Mouse (Mus musculus) MEL (cell line): ENCODE measurements around the gene Dnm2. TPM values are rescaled to one million over a fixed set of nuclear protein-coding genes. Genes with fewer than 3 reads are reported as not detected.

Source experiments
- DNase-seq: peaks from one replicate; pipeline ENCODE4 v3.0.0; 2011; ENCODE audit warnings: low read depth, low spot score
- H3K27ac ChIP-seq: 2 replicates; pipeline ENCODE4 v1.5.1; 2012; ENCODE audit warnings: low read depth, mild to moderate bottlenecking, control low read depth, low read length, moderate library complexity; ENCODE audit not compliant: control insufficient read depth
- H3K27me3 ChIP-seq, 2 experiments: fragments of 150-350 bp in 1 of 2; sonication (generic) in 1 of 2; 2 replicates each; pipeline ENCODE4 v1.6.1; 2012; ENCODE audit warnings: low read length in 2 of 2, mild to moderate bottlenecking in 2 of 2, improper control_type of control experiment in 1 of 2, moderate library complexity in 1 of 2; ENCODE audit not compliant: insufficient read depth in 2 of 2, control insufficient read depth in 1 of 2
- H3K36me3 ChIP-seq, 2 experiments: 2 replicates each; pipeline ENCODE4 v1.6.1; 2012 to 2014; ENCODE audit warnings: low read length in 2 of 2, improper control_type of control experiment in 1 of 2, inconsistent platforms in 1 of 2, mild to moderate bottlenecking in 1 of 2; ENCODE audit not compliant: insufficient read depth in 2 of 2, control insufficient read depth in 1 of 2
- H3K4me1 ChIP-seq, 2 experiments: fragments of 150-350 bp in 1 of 2; sonication (generic) in 1 of 2; 2 replicates each; pipeline ENCODE4 v1.6.1; 2012; ENCODE audit warnings: low read length in 2 of 2, improper control_type of control experiment in 1 of 2, mild to moderate bottlenecking in 1 of 2; ENCODE audit not compliant: insufficient read depth in 2 of 2, control insufficient read depth in 1 of 2
- H3K4me3 ChIP-seq, 2 experiments: fragments of 150-350 bp in 1 of 2; sonication (generic) in 1 of 2; 2 replicates each; pipeline ENCODE4 v1.5.1; 2012; ENCODE audit warnings: low read depth in 2 of 2, low read length in 2 of 2, mild to moderate bottlenecking in 2 of 2, moderate library complexity in 2 of 2, control low read depth in 1 of 2, improper control_type of control experiment in 1 of 2; ENCODE audit not compliant: control insufficient read depth in 1 of 2, insufficient read depth in 1 of 2
- H3K79me2 ChIP-seq: 2 replicates; pipeline ENCODE4 v1.6.1; 2012; ENCODE audit warnings: mild to moderate bottlenecking, low read length, moderate library complexity; ENCODE audit not compliant: control insufficient read depth, poor library complexity, insufficient read depth
- H3K9ac ChIP-seq: 2 replicates; pipeline ENCODE4 v1.6.1; 2012; ENCODE audit warnings: low read depth, mild to moderate bottlenecking, control low read depth, low read length, moderate library complexity; ENCODE audit not compliant: control insufficient read depth, poor library complexity, severe bottlenecking
- H3K9me3 ChIP-seq: fragments of 150-350 bp; sonication (generic); replicated peaks from 2 replicates; pipeline ENCODE4 v1.6.1; 2012; ENCODE audit warnings: mild to moderate bottlenecking, low read length, improper control_type of control experiment, moderate library complexity; ENCODE audit not compliant: insufficient read depth
- BHLHE40 ChIP-seq: IDR thresholded peaks from 2 replicates; pipeline ENCODE4 v1.6.1; 2012; ENCODE audit warnings: low read depth, mild to moderate bottlenecking, inconsistent platforms, low read length, improper control_type of control experiment, borderline replicate concordance
- GATA1 ChIP-seq: IDR thresholded peaks from 2 replicates; pipeline ENCODE4 v1.6.1; 2011; ENCODE audit warnings: low read depth, low read length, improper control_type of control experiment
- KAT2A ChIP-seq: conservative IDR thresholded peaks from 2 replicates; pipeline ENCODE4 v1.6.1; 2012; ENCODE audit warnings: low read depth, low read length, improper control_type of control experiment, inconsistent platforms
- MAZ ChIP-seq: IDR thresholded peaks from 2 replicates; pipeline ENCODE4 v1.6.1; 2012; ENCODE audit warnings: low read depth, mild to moderate bottlenecking, inconsistent platforms, low read length, improper control_type of control experiment
- POLR2A ChIP-seq, 2 experiments: IDR thresholded peaks; 2 replicates each; pipeline ENCODE4 v1.6.1; 2011 to 2012; ENCODE audit warnings: low read length in 2 of 2, mild to moderate bottlenecking in 2 of 2, control low read depth in 1 of 2, improper control_type of control experiment in 1 of 2, low read depth in 1 of 2, moderate library complexity in 1 of 2; ENCODE audit not compliant: control insufficient read depth in 1 of 2, insufficient read depth in 1 of 2, poor library complexity in 1 of 2
- POLR2AphosphoS2 ChIP-seq: IDR thresholded peaks from 2 replicates; pipeline ENCODE4 v1.6.1; 2011; ENCODE audit warnings: low read length, improper control_type of control experiment
- POLR2AphosphoS5 ChIP-seq: IDR thresholded peaks from 2 replicates; pipeline ENCODE4 v1.6.1; 2012; ENCODE audit warnings: low read depth, borderline replicate concordance, mild to moderate bottlenecking, inconsistent platforms, low read length, moderate library complexity, mixed read lengths
- TAL1 ChIP-seq: IDR thresholded peaks from 2 replicates; pipeline ENCODE4 v1.6.1; 2012; ENCODE audit warnings: mild to moderate bottlenecking, inconsistent platforms, low read length, moderate library complexity, mixed read lengths
- TCF12 ChIP-seq: IDR thresholded peaks from 2 replicates; pipeline ENCODE4 v1.6.1; 2014; ENCODE audit warnings: low read depth, mild to moderate bottlenecking, inconsistent platforms, low read length, improper control_type of control experiment, moderate library complexity
- USF2 ChIP-seq, 2 experiments: IDR thresholded peaks; 2 replicates each; pipeline ENCODE4 v1.6.1; 2011 to 2012; ENCODE audit warnings: improper control_type of control experiment in 2 of 2, low read length in 2 of 2, borderline replicate concordance in 1 of 2, inconsistent platforms in 1 of 2, low read depth in 1 of 2, mild to moderate bottlenecking in 1 of 2; ENCODE audit not compliant: insufficient read depth in 1 of 2
- ZNF384 ChIP-seq: IDR thresholded peaks from 2 replicates; pipeline ENCODE4 v1.6.1; 2012; ENCODE audit warnings: low read depth, mild to moderate bottlenecking, inconsistent platforms, low read length, improper control_type of control experiment
- polyA plus RNA-seq, 2 experiments: library from polyadenylated mRNA; stranded (reverse) in 1 of 2; unstranded in 1 of 2; fragments of >175 nt in 1 of 2; fragments of >200 nt in 1 of 2; gene quantifications; 2 replicates each; pipeline versions ENCODE4 v1.2.1 to v1.2.4; 2012; ENCODE audit warnings: low replicate concordance in 2 of 2, low read depth in 1 of 2; ENCODE audit not compliant: insufficient read length in 2 of 2, insufficient read depth in 1 of 2, missing spikeins in 1 of 2
- total RNA-seq: library from RNA; depleted of rRNA; stranded (reverse); fragments of 300-350 nt; gene quantifications from 2 replicates; pipeline ENCODE4 v1.2.3, GENCODE M21; 2012

The Dnm2 gene
- total and polyA plus RNA-seq, 3 experiments, result 117 to 832 (median 237) TPM

DNA sequence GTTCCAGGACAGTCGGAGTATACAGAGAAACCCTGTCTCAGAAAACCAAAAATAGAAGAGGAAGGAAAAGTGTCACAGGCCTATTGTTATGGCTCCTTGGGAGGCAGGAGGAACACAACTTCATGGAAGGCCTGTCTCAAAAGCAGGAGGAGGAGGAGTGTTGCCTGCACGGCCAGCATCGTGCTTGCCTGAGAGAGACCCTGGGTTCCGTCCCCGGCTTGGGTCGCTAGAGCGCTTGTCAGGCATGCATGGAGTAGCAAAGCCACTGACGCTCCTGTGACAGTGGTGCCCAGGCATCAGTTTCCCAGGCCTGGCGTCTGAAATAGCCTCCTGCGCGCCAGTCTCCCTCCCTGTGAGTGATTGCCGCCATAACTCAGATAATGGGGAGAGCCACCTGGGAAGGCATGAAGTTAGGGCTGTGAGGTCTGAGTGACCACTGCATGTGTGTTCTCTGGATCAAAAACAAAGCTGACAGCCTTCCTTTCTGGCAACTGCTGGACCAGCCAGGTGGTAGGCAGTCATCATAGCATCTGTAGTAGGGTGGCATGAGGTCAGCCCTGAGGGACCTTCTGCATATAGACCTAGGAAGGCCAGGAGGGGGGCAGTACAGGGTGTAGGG lies 73.7 kb downstream of the Dnm2 start:
- no peak overlapping the region for H3K27ac ChIP-seq
- no peak for DNase-seq
- H3K9me3 ChIP-seq, result no peaks in the 10 kb centered on the region
- no peaks in the 10 kb centered on the region for H3K4me1 ChIP-seq
- no peak overlapping the region for H3K4me3 ChIP-seq
- H3K36me3 ChIP-seq, result peaks cover 0 to 16% of the 10 kb centered on the region in 2 experiments; a peak in 2 of 4 replicates
- no peaks in the 10 kb centered on the region for H3K27me3 ChIP-seq
- no peak overlapping the region for H3K9ac ChIP-seq
- no peaks in the 10 kb centered on the region for H3K79me2 ChIP-seq
- TF ChIP-seq KAT2A, result no peak
- no peak for TF ChIP-seq USF2 (IDR thresholded peaks at IDR 0.05; ENCODE audit: borderline replicate concordance in 1 of 2, insufficient read depth in 1 of 2, low read depth in 1 of 2, low read length in 2 of 2)
- TF ChIP-seq BHLHE40, result no peak

DNA sequence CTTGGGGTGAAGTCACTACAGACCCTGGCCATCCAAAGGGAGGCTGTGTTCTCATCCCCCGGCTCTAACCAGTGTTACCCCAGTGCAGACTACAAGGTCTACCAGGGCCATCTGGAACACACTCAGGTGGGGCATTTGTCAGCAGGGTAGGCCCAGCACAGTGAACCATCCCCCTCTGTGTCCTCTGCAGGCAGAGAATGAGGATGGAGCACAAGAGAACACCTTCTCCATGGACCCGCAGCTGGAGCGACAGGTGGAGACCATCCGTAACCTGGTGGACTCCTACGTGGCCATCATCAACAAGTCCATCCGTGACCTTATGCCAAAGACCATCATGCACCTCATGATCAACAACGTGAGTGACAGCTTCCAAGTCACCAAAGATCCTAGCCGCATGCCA lies 78.6 kb downstream of the Dnm2 start:
- Histone ChIP-seq H3K27ac (no peak overlapping the region), H3K36me3 (peaks cover 0 to 14% of the 10 kb centered on the region in 2 experiments; a peak in 2 of 4 replicates), H3K9me3 (no peaks in the 10 kb centered on the region), H3K4me3 (no peak overlapping the region), H3K4me1 (no peaks in the 10 kb centered on the region), H3K27me3 (no peaks in the 10 kb centered on the region), H3K9ac (no peak overlapping the region), H3K79me2 (no peaks in the 10 kb centered on the region)
- TF ChIP-seq POLR2AphosphoS5 (peak; percentile 52; the same call in 1 of the 2 replicates), MAZ (no peak), TAL1 (no peak), ZNF384 (no peak), POLR2AphosphoS2 (no peak), POLR2A (IDR thresholded peaks at IDR 0.05; ENCODE audit: control insufficient read depth in 1 of 2, insufficient read depth in 1 of 2, low read depth in 1 of 2, low read length in 2 of 2, poor library complexity in 1 of 2) (no peak), TCF12 (no peak)
- no peak for DNase-seq

DNA sequence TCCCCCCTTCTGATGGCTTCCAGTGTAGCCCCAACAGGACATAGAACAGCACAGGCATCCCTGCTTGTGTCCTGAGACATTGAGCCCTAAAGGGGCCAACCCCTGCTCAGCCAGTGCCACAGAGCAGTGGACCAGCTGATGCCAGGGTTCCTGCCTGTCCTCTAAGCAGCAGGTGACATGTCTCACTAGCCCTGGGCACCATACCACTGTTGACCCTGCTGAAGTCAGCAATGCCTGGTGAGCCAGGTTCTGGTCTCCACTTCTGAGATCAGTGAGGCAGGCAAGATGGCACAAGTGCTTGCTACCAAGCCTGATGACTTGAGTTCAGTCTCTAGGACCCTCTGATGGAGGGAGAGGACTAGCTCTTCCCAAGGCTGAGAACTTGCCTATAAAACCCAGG lies 81.1 kb downstream of the Dnm2 start:
- H3K36me3 ChIP-seq, result peaks cover 7 to 8% of the 10 kb centered on the region in 2 experiments
- no peak for DNase-seq
- H3K9me3 ChIP-seq, result no peaks in the 10 kb centered on the region
- no peaks in the 10 kb centered on the region for H3K27me3 ChIP-seq
- no peak for TF ChIP-seq GATA1
- TF ChIP-seq POLR2AphosphoS5, result peak; percentile 29; the same call in 1 of the 2 replicates
- H3K9ac ChIP-seq, result no peak overlapping the region
- H3K27ac ChIP-seq, result no peak overlapping the region
- no peak overlapping the region for H3K4me3 ChIP-seq
- H3K4me1 ChIP-seq, result peaks cover 0 to 12% of the 10 kb centered on the region in 2 experiments; a peak in 3 of 4 replicates
- peaks cover 8% of the 10 kb centered on the region for H3K79me2 ChIP-seq
